Comparison of ENCODE assay signal across 10 mouse cellular contexts in genomic region chr8:12400611-12401390, GRCm38 (mm10). TPM values are rescaled to one million over a fixed set of nuclear protein-coding genes. Genes with fewer than 3 reads are reported as not detected.
DNase-seq lines count a peak whose midpoint lies in the region; ATAC-seq and TF ChIP-seq lines count a peak whose summit lies in the region.
"Had no signal": no experiment of that assay in that cellular context is flagged by ENCODE, and none has a peak within 500 bp of the region (broad histone marks: within the 10 kb centered on the region; RNA-seq: fewer than 3 reads in every experiment).

No protein-coding gene starts in this region.

- peak; percentile 36; the same call in 1 of the 2 replicates for ATAC-seq in embryonic facial prominence, embryonic 11.5 days (replicated peaks; ENCODE audit: insufficient number of reproducible peaks, low FRiP score, low TSS enrichment, low read depth)
- ATAC-seq in hindbrain, embryonic 16.5 days: peak; percentile 88
- peak; percentile 75 for ATAC-seq in midbrain, embryonic 12.5 days (ENCODE audit: low FRiP score, low read depth)
- no peak for ATAC-seq in megakaryocyte progenitor cell, adult 5-6 weeks (replicated peaks; ENCODE audit: poor library complexity)

- peak in 1 of 2 experiments; percentile 54 for DNase-seq in left cerebral cortex, adult 2 months (ENCODE audit: extremely low spot score in 1 of 2, low spot score in 2 of 2)
- DNase-seq in left cerebral cortex, adult 11 months (ENCODE audit: low spot score): no peak
- peak; percentile 53 for DNase-seq in embryonic facial prominence, embryonic 11.5 days (ENCODE audit: low spot score)
- DNase-seq in thymus, adult 2 months: no peak
- DNase-seq in B cell, adult 2 months: no peak

- no peak for TF ChIP-seq CTCF in left cerebral cortex, adult 2 months (IDR thresholded peaks at IDR 0.05)
- no peak for TF ChIP-seq CTCF in thymus, adult 2 months (IDR thresholded peaks at IDR 0.05; ENCODE audit: borderline replicate concordance, control insufficient read depth, extremely low read depth, insufficient read depth, low read length, poor library complexity)

- WGBS in embryonic facial prominence, embryonic 11.5 days: under 1% methylated on average over 41 of the region's 44 CpGs
- WGBS in hindbrain, embryonic 16.5 days: 0% methylated on average over 31 of the region's 44 CpGs
- WGBS in midbrain, embryonic 12.5 days: under 1% methylated on average over 42 of the region's 44 CpGs
- WGBS in thymus, adult 2 months: 13% methylated on average over 43 of the region's 44 CpGs

- no peaks in the 10 kb centered on the region for H3K9me3 ChIP-seq in embryonic facial prominence, embryonic 11.5 days (replicated peaks; ENCODE audit: control insufficient read depth, low read length)
- no peaks in the 10 kb centered on the region for H3K9me3 ChIP-seq in hindbrain, embryonic 16.5 days (ENCODE audit: control insufficient read depth, low read length)
- no peaks in the 10 kb centered on the region for H3K9me3 ChIP-seq in midbrain, embryonic 12.5 days

- peak overlapping the region; percentile 34 for H3K4me3 ChIP-seq in left cerebral cortex, adult 2 months
- H3K4me3 ChIP-seq in embryonic facial prominence, embryonic 11.5 days (ENCODE audit: low read depth, low read length): peak overlapping the region; percentile 23
- peak overlapping the region; percentile 24 for H3K4me3 ChIP-seq in hindbrain, embryonic 16.5 days (ENCODE audit: low read length)
- peak overlapping the region; percentile 43 for H3K4me3 ChIP-seq in midbrain, embryonic 12.5 days
- H3K4me3 ChIP-seq in thymus, adult 2 months (ENCODE audit: control insufficient read depth, insufficient read depth, low read length): no peak overlapping the region

- peak overlapping the region; percentile 32; the same call in 1 of the 2 replicates for H3K9ac ChIP-seq in embryonic facial prominence, embryonic 11.5 days (replicated peaks; ENCODE audit: low read length)
- H3K9ac ChIP-seq in hindbrain, embryonic 16.5 days (ENCODE audit: low read depth, low read length): peak overlapping the region; percentile 39; the same call in 1 of the 2 replicates
- H3K9ac ChIP-seq in midbrain, embryonic 12.5 days (replicated peaks): peak overlapping the region; percentile 74

- TF ChIP-seq POLR2A in thymus, adult 2 months (IDR thresholded peaks at IDR 0.05; ENCODE audit: control insufficient read depth, extremely low read depth, insufficient read depth, low read length, poor library complexity): no peak

- H3K27ac ChIP-seq in left cerebral cortex, adult 2 months: peak overlapping the region; percentile 55
- peak overlapping the region; percentile 52 for H3K27ac ChIP-seq in embryonic facial prominence, embryonic 11.5 days (replicated peaks; ENCODE audit: low read depth, low read length)
- peak overlapping the region; percentile 78 for H3K27ac ChIP-seq in hindbrain, embryonic 16.5 days (ENCODE audit: low read depth, low read length)
- peak overlapping the region; percentile 95 for H3K27ac ChIP-seq in midbrain, embryonic 12.5 days (replicated peaks)
- no peak overlapping the region for H3K27ac ChIP-seq in thymus, adult 2 months (ENCODE audit: control insufficient read depth, insufficient read depth, low read length)
- H3K27ac ChIP-seq: macrophage had no signal

- no peaks in the 10 kb centered on the region for H3K36me3 ChIP-seq in embryonic facial prominence, embryonic 11.5 days (replicated peaks; ENCODE audit: control insufficient read depth, insufficient read depth, low read depth, low read length)
- no peaks in the 10 kb centered on the region for H3K36me3 ChIP-seq in hindbrain, embryonic 16.5 days (ENCODE audit: control insufficient read depth, insufficient read depth, low read length)
- H3K36me3 ChIP-seq in midbrain, embryonic 12.5 days: no peaks in the 10 kb centered on the region
- no peaks in the 10 kb centered on the region for H3K36me3 ChIP-seq in thymus, adult 2 months (ENCODE audit: control insufficient read depth, insufficient read depth, low read length)

- intact Hi-C loops in left cerebral cortex, adult 2 months (cut with DNase I): loop anchor here (1.0 to 2.0 kb wide), 2 partner anchors 30 to 86 kb away; no protein-coding TSS in a partner anchor

- peaks cover 57% of the 10 kb centered on the region for H3K27me3 ChIP-seq in embryonic facial prominence, embryonic 11.5 days (ENCODE audit: control insufficient read depth, insufficient read depth, low read length)
- H3K27me3 ChIP-seq in hindbrain, embryonic 16.5 days (replicated peaks; ENCODE audit: control insufficient read depth, insufficient read depth, low read length): peaks cover 41% of the 10 kb centered on the region
- peaks cover 62% of the 10 kb centered on the region for H3K27me3 ChIP-seq in midbrain, embryonic 12.5 days
- H3K27me3 ChIP-seq in thymus, adult 2 months (ENCODE audit: control insufficient read depth, insufficient read depth, low read length): peaks cover 24% of the 10 kb centered on the region

- H3K4me2 ChIP-seq in embryonic facial prominence, embryonic 11.5 days (ENCODE audit: low read depth, low read length): peak overlapping the region; percentile 44
- peak overlapping the region; percentile 43 for H3K4me2 ChIP-seq in hindbrain, embryonic 16.5 days (ENCODE audit: low read length)
- H3K4me2 ChIP-seq in midbrain, embryonic 12.5 days (replicated peaks): peak overlapping the region; percentile 72

- peaks cover 3% of the 10 kb centered on the region; the same call in 1 of the 2 replicates for H3K4me1 ChIP-seq in embryonic facial prominence, embryonic 11.5 days (ENCODE audit: control insufficient read depth, insufficient read depth, low read length)
- peaks cover 8% of the 10 kb centered on the region for H3K4me1 ChIP-seq in hindbrain, embryonic 16.5 days (ENCODE audit: control insufficient read depth, insufficient read depth, low read depth, low read length)
- peaks cover 44% of the 10 kb centered on the region for H3K4me1 ChIP-seq in midbrain, embryonic 12.5 days
- H3K4me1 ChIP-seq in thymus, adult 2 months (replicated peaks; ENCODE audit: control insufficient read depth, insufficient read depth, low read length): no peaks in the 10 kb centered on the region

RNA-seq across cellular contexts. Expression of gene Sox1, which starts 5.7 kb away (rescaled TPM):
- 10 to 100 TPM in 1 of 2 experiments, 1 to 10 TPM in 1; 9.5 to 11.6 TPM for total RNA-seq in left cerebral cortex, adult 2 months (2021)
- polyA plus RNA-seq in embryonic facial prominence, embryonic 11.5 days (2014; fragmentation: Nextera tagmentation; extraction: Ambion mirVana): 1.5 and 1.8 TPM in 2 replicates
- 1.2 and 1.4 TPM in 2 replicates for polyA plus RNA-seq in hindbrain, embryonic 16.5 days (2015; fragmentation: Nextera tagmentation; extraction: Ambion mirVana)
- polyA plus RNA-seq in midbrain, embryonic 12.5 days (2016; fragmentation: Nextera tagmentation; extraction: Ambion mirVana): 6.5 and 8.4 TPM in 2 replicates
- total RNA-seq in megakaryocyte progenitor cell, adult 5-6 weeks (2015): not detected in 2 replicates
- not detected in 2 replicates for total RNA-seq in megakaryocyte progenitor cell, adult 5-6 weeks (2017)
- not detected in 2 replicates for polyA plus RNA-seq in thymus, adult 2 months (2012; rRNA removed)
- polyA plus RNA-seq: gonadal fat pad, adult 2 months; macrophage had no signal
